Mouse (Mus musculus): ENCODE data around the gene Rnf128.

Gene Rnf128

GRCm38 (mm10) chrX:139634758-139635157 is 71.6 kb downstream of the Rnf128 start:
- DNase-seq: no peak

DNA sequence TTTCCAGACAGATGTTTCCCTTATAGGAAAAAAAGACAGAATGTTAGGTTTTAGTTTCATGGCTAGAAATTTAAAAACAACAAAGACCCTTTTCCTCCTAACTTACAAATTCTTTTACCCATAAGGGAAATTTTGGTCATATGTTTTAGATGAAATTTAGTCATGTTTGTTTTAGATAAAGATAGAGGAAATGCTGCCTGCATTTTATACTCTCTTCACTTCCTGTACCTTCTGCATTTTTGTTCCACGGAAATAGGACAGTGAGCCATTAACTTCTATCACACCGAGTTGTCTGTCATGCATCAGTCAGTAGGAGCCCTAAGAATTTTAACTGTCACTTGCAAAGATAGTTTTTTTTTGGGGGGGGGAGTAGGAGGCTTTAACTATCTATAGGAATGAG is 76.6 kb downstream of the Rnf128 start:
- no peak for DNase-seq

GRCm38 (mm10) chrX:139640418-139640817 is 77.3 kb downstream of the Rnf128 start:
- no peak for DNase-seq

DNA sequence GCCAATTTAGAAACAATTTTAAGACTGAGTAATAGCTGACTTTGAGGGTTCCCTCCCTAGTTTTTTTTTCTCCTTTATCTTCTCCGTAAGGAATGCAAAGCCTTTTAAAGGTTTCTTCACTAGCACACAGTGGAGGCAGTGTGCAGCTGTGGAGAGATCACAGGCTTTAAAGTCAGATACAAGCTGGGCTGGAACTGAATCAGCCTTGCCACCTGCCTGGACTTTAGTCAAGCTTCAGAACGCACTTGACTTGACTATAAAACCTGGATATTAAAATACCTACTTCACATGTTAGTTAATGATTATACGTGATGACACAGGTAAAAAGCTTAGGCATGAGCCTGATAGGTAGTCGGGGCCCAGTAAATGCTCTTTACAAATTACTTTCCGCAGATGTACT is 89.1 kb downstream of the Rnf128 start:
- no peak for DNase-seq

DNA sequence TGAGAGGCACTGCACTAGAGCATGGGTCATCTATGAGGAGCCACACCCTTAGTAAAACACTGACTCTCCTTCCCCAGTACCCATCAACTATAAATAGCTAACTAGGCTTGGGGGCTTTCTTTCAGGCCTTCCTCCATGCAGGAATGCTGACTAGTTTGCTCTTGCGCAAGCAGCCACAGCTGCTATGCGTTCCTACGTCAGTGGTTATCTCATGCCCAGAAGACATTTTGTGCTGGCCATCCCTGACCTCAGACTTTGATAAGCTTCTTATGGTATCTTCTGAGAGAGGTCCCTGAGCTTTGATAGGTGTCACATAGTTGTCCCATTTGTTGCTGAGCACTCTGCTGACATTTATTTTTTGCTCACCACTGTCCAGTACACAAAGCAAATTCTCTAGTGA is 90.2 kb downstream of the Rnf128 start:
- DNase-seq: no peak

GRCm38 (mm10) chrX:139654350-139655063 is 91.4 kb downstream of the Rnf128 start:
- DNase-seq: no peak

- DNase-seq: no peak
These were observed 99.0 kb downstream of the Rnf128 start for GRCm38 (mm10) chrX:139662111-139662510.

DNA sequence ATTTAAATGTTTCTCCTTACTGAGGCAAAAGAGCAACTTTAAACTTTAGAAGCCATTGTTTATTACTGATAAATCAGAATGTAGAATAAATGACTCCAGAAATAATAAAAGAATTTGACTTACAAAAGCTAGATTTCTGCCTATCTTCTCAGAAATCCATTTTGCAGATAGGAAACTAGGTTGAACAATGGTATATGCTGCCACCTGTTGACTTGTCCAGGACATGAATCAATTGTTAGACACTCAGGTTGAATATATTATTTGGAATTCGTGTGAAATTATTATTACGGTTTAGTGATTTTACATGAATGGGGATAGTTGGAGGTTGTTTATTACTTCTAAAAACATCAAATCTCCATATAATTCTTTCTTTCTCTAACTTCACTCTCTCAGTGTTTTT is 102.7 kb downstream of the Rnf128 start:
- no peak for DNase-seq

GRCm38 (mm10) chrX:139684410-139684774 is 121.3 kb downstream of the Rnf128 start:
- no peak for DNase-seq

GRCm38 (mm10) chrX:139684775-139685695 is 121.9 kb downstream of the Rnf128 start, which contains the start of gene Tbc1d8b:
Gene Tbc1d8b, plus strand, starts transcription at chrX:139684996.
- DNase-seq: peak; percentile 28

DNA sequence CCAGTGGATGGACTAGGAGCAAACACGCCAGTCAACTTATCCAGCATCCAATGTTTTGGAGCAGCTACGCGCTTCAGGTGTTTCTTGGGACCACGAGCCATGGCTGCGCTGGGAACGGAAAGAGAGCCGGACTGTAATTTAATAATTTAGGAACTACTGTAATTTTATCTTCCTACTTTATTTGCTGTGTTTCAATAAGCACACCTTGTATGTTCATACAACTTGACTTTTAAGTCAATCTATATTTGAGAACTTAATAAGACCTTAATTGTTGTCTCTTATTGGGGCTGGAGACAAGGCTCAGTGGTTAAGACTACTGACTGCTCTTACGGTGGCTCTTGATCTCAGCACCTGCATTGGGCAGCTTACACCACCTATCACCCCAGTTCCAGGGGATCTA is 151.3 kb downstream of the Rnf128 start, which contains the start of gene Gm15013:
Gene Gm15013 (minus strand): TSS at position 101 of the 400 bp plus-strand sequence.
- no peak for DNase-seq

DNA sequence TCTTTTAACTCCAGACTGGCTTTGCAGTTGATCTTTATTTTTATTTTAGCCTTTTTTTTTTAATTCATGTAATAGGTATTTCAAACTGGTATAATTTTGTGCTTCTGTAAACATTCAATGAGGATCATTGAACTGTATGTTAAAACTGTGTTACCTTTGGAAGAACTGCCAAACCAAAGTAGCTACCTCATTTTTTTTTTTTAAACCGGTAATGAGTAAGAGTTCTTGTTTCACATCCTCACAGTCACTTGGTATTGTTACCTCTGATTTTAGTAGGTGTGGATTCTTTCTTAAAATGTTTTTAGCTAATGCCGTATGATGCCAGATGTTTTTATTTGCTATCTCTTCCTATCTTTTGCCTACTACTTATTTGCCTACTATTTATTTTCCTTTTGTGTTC is 159.2 kb downstream of the Rnf128 start:
- DNase-seq: no peak
